Mouse (Mus musculus) neural tube, embryonic 15.5 days (tissue): ENCODE measurements at regions not wholly inside any gene's neighbourhood (a gene's known extent, or its start where the extent isn't known, plus 50 kb on each side); places are given as distances from the start of the nearest gene placed in this dataset.

Source experiments
- ATAC-seq: fragments of 200-750 bp; cut with Nextera tagmentation; 2 replicates; pipeline ENCODE4 v1.8.0; 2017; ENCODE audit warnings: mild to moderate bottlenecking, moderate TSS enrichment, moderate library complexity; ENCODE audit not compliant: low FRiP score
- H3K27ac ChIP-seq: fragments of 300-500 bp; sonication (generic); replicated peaks from 2 replicates; pipeline ENCODE4 v1.5.1; 2015; ENCODE audit warnings: mild to moderate bottlenecking, inconsistent platforms
- H3K27me3 ChIP-seq: fragments of 300-500 bp; sonication (generic); replicated peaks from 2 replicates; pipeline ENCODE4 v1.6.1; 2015; ENCODE audit warnings: inconsistent platforms
- H3K36me3 ChIP-seq: fragments of 300-500 bp; sonication (generic); 2 replicates; pipeline ENCODE4 v1.6.1; 2015; ENCODE audit warnings: inconsistent platforms
- H3K4me1 ChIP-seq: fragments of 300-500 bp; sonication (generic); 2 replicates; pipeline ENCODE4 v1.6.1; 2015; ENCODE audit warnings: inconsistent platforms
- H3K4me2 ChIP-seq: fragments of 300-500 bp; sonication (generic); 2 replicates; pipeline ENCODE4 v1.6.1; 2015; ENCODE audit warnings: inconsistent platforms, mild to moderate bottlenecking, moderate library complexity
- H3K4me3 ChIP-seq: fragments of 300-500 bp; sonication (generic); replicated peaks from 2 replicates; pipeline ENCODE4 v1.5.1; 2015; ENCODE audit warnings: mild to moderate bottlenecking, inconsistent platforms
- H3K9ac ChIP-seq: fragments of 300-500 bp; sonication (generic); replicated peaks from 2 replicates; pipeline ENCODE4 v1.6.1; 2015; ENCODE audit warnings: mild to moderate bottlenecking, inconsistent platforms
- H3K9me3 ChIP-seq: fragments of 300-500 bp; sonication (generic); replicated peaks from 2 replicates; pipeline ENCODE4 v1.6.1; 2016; ENCODE audit warnings: inconsistent platforms
- WGBS: fragments of 180-500 bp; shearing (Covaris S2); methylation state at CpG from one replicate; pipeline ENCODE4 v1.1.7; 2015; ENCODE audit warnings: mixed read lengths; 5-methylcytosine and 5-hydroxymethylcytosine counted together

DNA sequence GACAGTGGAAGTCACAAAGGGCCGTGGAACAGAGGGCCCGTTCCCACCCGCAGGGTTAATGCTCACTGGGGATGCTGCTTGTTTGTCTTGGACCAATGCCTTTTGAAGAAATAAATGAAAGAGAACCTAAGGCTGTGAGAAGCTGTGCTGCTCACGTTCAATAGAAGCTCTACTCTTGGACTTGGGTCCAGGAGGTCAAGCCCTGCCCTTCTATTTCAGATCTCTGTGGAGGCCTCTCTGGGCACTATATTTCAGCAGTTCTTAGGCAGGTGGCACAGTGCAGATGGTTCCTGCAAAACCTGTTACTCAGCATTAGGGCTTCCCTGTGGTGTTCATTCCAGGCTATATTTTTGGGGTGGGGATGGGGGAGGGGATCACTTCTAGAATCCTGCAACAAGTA is 1192.0 kb upstream of the A1bg start:
- Histone ChIP-seq H3K27me3 (no peaks in the 10 kb centered on the region), H3K36me3 (no peaks in the 10 kb centered on the region), H3K4me1 (peaks cover 10% of the 10 kb centered on the region), H3K4me3 (no peak overlapping the region), H3K27ac (no peak overlapping the region), H3K9me3 (no peaks in the 10 kb centered on the region), H3K4me2 (no peak overlapping the region), H3K9ac (no peak overlapping the region)
- ATAC-seq, result no peak
- 50% methylated on average over 4 of the region's 4 CpGs for WGBS

DNA sequence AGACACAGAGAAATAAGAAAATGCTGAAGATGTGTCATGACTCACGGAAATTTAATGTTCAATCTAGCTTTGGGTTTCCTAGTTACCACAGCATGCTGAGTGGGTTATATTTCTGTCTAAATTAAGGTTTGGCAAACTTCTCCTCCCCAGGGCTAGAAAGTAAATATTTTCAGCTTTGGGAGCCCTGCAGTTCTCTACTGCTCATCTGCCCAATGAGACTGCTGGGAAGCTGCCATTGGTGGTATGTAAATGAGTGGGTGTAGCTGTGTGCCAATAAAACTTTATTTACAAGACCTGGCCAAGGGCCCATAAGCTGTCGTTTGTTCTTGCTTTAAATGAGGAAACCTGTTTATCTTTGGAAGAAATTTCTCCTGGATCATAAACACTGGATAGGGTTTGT is 1189.3 kb upstream of the A1bg start:
- H3K27ac ChIP-seq, result no peak overlapping the region
- no peak overlapping the region for H3K4me3 ChIP-seq
- H3K27me3 ChIP-seq, result no peaks in the 10 kb centered on the region
- peaks cover 7% of the 10 kb centered on the region; the same call in 1 of the 2 replicates for H3K4me1 ChIP-seq
- no peaks in the 10 kb centered on the region for H3K9me3 ChIP-seq
- 56% methylated on average over 2 of the region's 2 CpGs for WGBS
- ATAC-seq, result no peak
- H3K9ac ChIP-seq, result no peak overlapping the region
- H3K36me3 ChIP-seq, result no peaks in the 10 kb centered on the region
- H3K4me2 ChIP-seq, result no peak overlapping the region

DNA sequence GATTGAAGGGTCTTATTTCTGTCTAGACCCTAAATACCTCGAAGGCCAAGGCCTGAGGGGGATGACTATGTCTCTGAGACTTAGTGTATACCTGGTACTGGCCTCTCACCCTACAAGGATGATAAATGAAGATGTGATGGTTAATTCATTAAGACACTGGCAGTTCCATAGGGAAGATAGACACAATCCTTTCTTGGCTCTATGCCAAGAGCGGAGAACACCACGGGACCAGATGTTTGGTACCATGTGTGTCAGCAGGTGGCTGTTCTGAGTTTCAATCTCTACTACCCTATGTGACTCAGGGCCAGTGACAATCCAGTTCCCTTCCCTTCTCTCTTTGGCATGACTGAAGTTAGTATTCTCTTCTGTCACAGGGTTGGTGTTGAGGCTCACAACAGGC is 1185.2 kb upstream of the A1bg start:
- 63% methylated on average over 3 of the region's 3 CpGs for WGBS
- ATAC-seq, result no peak

DNA sequence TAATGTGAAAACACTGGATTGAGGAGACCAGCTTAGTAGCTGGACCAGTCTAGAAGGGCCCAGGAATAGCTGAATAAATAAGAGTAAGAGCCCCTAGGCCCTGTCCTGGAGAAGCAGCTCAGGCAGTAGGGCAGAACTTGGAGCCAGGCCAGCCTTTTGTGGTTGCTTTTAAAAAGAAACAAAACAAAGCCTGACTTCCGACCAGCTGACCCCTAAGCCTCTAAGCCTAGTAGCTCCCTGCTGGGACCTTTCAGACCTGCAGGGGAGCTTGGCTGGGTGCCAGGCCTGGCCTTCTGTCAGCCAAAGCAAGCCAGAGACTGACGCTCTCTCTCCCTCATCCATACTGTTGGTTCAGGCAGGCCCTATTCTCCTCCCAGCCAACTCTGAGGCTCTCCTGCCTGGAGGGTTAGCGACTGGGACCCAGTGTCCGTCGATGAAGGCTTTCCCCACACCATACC is 1183.7 kb upstream of the A1bg start:
- 16% methylated on average over 5 of the region's 5 CpGs for WGBS
- Histone ChIP-seq H3K4me1 (peaks cover 12% of the 10 kb centered on the region; the same call in 1 of the 2 replicates), H3K4me3 (no peak overlapping the region), H3K9ac (no peak overlapping the region), H3K36me3 (no peaks in the 10 kb centered on the region), H3K9me3 (no peaks in the 10 kb centered on the region), H3K4me2 (no peak overlapping the region), H3K27ac (no peak overlapping the region; the same call in 1 of the 2 replicates), H3K27me3 (no peaks in the 10 kb centered on the region)
- ATAC-seq, result peak; percentile 67; the same call in 1 of the 2 replicates

More for the DNA sequence above, 1185.2 kb upstream of the A1bg start:
- Histone ChIP-seq H3K4me2 (no peak overlapping the region), H3K27me3 (no peaks in the 10 kb centered on the region), H3K36me3 (no peaks in the 10 kb centered on the region), H3K9ac (no peak overlapping the region), H3K27ac (no peak overlapping the region), H3K4me1 (peaks cover 18% of the 10 kb centered on the region), H3K9me3 (no peaks in the 10 kb centered on the region), H3K4me3 (no peak overlapping the region)

DNA sequence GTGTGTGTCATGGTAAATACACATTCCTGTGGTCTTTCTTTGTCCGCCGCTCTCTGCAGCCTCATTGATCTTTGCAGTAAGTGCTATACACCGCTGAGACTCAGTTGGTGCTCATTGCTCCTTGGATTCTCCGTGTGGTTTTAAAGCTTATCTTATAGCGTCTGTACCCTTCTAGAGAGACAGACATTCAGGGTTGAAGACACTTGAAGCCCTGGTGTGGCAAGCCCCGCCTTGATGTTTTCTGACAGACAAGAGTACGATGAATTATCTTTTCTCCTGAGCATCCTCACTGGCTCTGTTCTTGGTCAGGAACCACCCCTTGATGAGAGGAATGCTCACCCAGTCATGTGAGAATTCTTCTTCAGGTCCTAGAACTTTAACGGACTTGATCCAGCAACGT is 1182.7 kb upstream of the A1bg start:
- Histone ChIP-seq H3K4me2 (no peak overlapping the region), H3K36me3 (no peaks in the 10 kb centered on the region), H3K4me1 (peaks cover 12% of the 10 kb centered on the region; the same call in 1 of the 2 replicates), H3K27me3 (no peaks in the 10 kb centered on the region), H3K9me3 (no peaks in the 10 kb centered on the region), H3K27ac (no peak overlapping the region), H3K9ac (no peak overlapping the region), H3K4me3 (no peak overlapping the region)
- 57% methylated on average over 9 of the region's 9 CpGs for WGBS
- no peak for ATAC-seq

DNA sequence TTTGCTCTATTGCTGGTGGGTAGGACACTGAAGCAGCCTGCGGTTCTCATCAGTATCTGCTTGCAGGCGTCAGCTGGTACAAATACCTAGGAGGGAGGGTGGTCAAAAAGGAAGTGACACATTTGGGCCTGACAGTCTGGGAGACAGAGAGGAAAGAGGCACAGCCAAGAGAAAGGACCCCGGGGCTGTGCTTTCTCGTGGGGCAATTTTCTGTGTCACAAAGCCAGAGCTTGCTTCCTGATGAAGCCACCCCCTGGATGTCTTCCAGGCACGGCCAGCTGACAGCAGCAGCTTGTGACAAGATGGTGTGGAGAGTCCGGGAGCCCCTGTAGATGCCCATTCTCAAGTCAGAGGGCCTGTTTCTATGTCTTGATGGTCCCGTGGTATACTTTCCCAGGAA is 1181.8 kb upstream of the A1bg start:
- Histone ChIP-seq H3K9me3 (no peaks in the 10 kb centered on the region), H3K4me3 (no peak overlapping the region), H3K4me2 (no peak overlapping the region), H3K27ac (no peak overlapping the region), H3K4me1 (peaks cover 12% of the 10 kb centered on the region; the same call in 1 of the 2 replicates), H3K27me3 (no peaks in the 10 kb centered on the region), H3K36me3 (no peaks in the 10 kb centered on the region), H3K9ac (no peak overlapping the region)
- 43% methylated on average over 7 of the region's 7 CpGs for WGBS
- ATAC-seq, result 0 out of 2 replicates have a peak, but pooled peaks have one; percentile 12

DNA sequence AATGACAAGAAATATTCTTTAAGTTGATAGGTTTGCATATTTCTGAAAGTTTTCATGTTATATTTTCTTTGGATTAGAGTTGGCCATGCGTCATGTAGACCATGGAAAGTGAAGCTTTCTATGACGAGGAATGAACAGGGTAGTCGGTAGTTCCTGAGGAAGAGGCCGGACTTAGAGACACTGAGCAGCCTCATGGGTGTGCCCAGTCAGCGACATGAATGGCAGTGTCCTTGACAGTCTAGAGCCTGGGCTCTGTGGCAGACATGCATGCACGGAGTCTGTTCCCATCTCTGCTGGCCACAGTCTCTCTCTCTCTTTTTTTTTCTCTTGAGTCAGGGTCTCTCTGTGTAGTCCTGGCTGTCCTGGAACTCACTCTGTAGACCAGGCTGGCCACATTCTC is 1176.9 kb upstream of the A1bg start:
- WGBS, result 89% methylated on average over 6 of the region's 6 CpGs
- Histone ChIP-seq H3K36me3 (no peaks in the 10 kb centered on the region), H3K9me3 (no peaks in the 10 kb centered on the region), H3K9ac (no peak overlapping the region), H3K4me2 (no peak overlapping the region), H3K27me3 (no peaks in the 10 kb centered on the region), H3K27ac (no peak overlapping the region), H3K4me3 (no peak overlapping the region), H3K4me1 (peaks cover 2% of the 10 kb centered on the region; the same call in 1 of the 2 replicates)
- no peak for ATAC-seq

DNA sequence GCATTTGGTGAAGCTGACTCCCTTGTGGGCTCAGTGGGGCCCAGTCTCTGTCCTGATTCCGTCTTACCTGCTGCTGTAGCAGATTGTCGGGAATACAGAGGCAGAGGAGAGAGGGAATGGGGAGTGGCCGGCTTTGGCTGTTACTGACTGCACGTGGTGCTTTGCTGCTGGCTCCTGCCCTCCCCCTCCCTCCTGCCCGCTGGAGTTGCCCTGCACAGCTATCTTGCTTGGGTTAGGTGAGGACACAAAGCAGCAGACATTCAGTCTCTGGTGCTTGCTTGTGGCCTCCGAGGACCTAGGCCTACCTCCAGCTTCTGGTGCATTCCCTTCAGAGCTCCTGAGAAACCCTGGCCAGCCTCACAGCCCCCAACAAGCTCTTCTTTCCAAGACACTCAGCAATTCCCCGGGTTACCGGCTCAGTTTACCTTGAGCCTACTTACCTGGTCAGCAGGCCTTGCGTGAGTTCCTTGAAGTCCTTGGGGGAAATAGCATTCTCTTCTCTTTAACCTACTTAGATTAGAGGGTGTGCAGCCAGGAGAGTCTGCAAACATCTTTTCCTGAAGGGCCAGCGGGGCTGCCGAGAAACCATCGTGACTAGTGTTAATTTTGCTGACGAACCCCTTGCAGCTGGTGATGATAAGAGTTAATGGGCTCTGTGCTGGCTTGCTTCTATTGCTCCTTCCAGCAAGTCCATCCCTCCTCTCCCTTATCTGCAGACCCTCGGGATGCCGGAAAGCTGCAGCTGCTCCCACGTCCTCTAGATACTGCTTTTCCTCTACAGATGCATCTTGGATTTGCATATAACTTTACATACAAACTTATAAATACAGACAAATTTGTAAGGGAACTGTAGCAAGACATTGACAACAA is 1176.2 kb upstream of the A1bg start:
- no peak for ATAC-seq
- Histone ChIP-seq H3K4me2 (no peak overlapping the region), H3K9ac (no peak overlapping the region), H3K4me3 (no peak overlapping the region), H3K36me3 (no peaks in the 10 kb centered on the region), H3K4me1 (no peaks in the 10 kb centered on the region), H3K27ac (no peak overlapping the region), H3K9me3 (no peaks in the 10 kb centered on the region), H3K27me3 (no peaks in the 10 kb centered on the region)
- 53% methylated on average over 16 of the region's 16 CpGs for WGBS

DNA sequence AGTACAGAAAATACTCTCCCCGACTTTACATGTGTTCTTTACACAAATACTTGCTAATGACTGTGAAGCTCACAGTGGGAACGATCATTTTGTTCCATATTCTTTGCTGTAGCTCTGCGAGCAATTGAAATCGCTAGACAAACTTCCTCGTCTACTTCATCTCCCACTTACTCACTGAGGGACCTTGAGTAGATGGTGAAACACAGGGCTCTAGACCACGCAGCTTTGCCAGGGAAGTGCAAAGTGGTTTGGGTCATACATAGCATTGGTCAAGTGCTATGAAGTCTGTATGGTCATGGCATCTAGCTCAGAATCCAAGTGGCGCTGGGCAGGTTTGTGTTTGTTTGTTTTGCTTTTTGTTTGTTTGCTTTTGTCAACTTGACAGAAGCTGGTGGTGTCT is 1174.0 kb upstream of the A1bg start:
- WGBS, result 84% methylated on average over 7 of the region's 7 CpGs
- H3K27ac ChIP-seq, result no peak overlapping the region

DNA sequence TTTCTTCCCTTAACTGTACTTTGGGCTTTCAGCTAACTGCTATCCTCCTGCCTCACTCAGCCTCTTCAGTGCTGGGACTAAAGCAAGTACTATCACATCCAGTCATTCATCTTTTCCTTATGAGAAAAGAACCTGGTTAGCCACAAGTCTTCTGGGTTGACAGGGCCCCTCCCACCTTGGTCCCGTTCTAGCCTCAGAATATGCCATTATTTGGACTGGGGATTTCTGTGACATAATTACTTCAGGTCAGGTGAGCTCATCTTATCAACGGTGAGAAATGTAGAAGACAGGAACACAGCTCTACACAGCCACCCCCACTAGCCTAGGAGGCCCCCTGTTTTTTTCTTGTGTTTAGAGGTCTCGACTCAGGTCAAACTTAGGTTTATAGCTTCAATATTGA is 1172.4 kb upstream of the A1bg start:
- Histone ChIP-seq H3K27me3 (no peaks in the 10 kb centered on the region), H3K9ac (no peak overlapping the region), H3K4me3 (no peak overlapping the region), H3K36me3 (no peaks in the 10 kb centered on the region), H3K4me2 (no peak overlapping the region), H3K27ac (no peak overlapping the region), H3K4me1 (peaks cover 15% of the 10 kb centered on the region), H3K9me3 (no peaks in the 10 kb centered on the region)
- 88% methylated on average over 3 of the region's 3 CpGs for WGBS
- ATAC-seq, result no peak

More for the DNA sequence above, 1174.0 kb upstream of the A1bg start:
- Histone ChIP-seq H3K4me1 (peaks cover 14% of the 10 kb centered on the region), H3K36me3 (no peaks in the 10 kb centered on the region), H3K9me3 (no peaks in the 10 kb centered on the region), H3K9ac (no peak overlapping the region), H3K4me3 (no peak overlapping the region), H3K27me3 (no peaks in the 10 kb centered on the region), H3K4me2 (no peak overlapping the region)
- no peak for ATAC-seq

DNA sequence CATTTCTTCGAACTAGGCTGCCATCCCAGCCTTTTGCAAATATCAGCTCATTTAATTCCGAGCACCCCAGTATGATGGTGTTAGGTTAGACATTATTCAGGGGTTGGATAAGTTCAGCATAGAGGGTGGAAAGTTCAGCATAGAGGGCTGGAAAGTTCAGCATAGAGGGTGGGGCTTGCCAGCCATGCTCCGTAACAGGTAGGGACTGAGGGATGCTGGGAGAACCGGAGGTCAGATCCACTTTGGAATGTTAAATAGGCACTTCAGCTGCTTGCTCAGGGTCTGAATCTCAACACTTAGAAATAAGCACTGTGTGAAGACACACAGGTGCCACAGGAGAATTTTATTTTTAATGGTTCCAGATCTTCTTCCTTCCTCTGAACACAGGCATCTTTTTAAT is 1170.9 kb upstream of the A1bg start:
- H3K9me3 ChIP-seq, result no peaks in the 10 kb centered on the region
- H3K36me3 ChIP-seq, result no peaks in the 10 kb centered on the region
- no peak overlapping the region for H3K4me2 ChIP-seq
- no peak overlapping the region for H3K9ac ChIP-seq
- no peak overlapping the region for H3K27ac ChIP-seq
- H3K27me3 ChIP-seq, result no peaks in the 10 kb centered on the region
- ATAC-seq, result no peak
- no peak overlapping the region for H3K4me3 ChIP-seq
- H3K4me1 ChIP-seq, result peaks cover 15% of the 10 kb centered on the region
- 77% methylated on average over 4 of the region's 4 CpGs for WGBS

DNA sequence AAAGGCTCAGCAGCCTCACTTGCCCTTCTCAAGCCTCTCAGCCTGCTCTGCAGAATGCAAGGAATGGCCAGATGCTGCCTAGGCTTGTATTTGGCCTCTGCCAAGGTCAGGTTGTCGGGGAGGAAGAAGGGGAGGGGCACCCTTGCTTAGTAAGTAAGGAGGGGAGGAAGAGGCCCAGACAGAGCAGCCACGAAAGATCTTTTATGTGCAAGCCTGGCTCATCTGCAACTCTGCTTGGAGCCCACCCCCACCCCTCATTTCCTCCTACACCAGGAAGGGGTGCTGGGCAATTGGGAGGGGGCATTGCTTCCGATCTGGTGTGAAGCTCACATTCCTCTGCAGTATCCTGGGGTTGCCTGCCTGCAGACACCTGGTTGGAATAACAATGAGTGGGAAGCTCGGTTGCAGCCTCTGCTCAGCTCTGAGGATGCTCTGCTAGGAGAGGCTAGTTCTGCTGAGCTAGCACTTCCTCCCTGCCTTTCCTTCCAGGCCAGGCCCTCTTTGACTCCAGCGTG is 1169.9 kb upstream of the A1bg start:
- H3K4me1 ChIP-seq, result peaks cover 15% of the 10 kb centered on the region
- H3K4me3 ChIP-seq, result no peak overlapping the region
- no peaks in the 10 kb centered on the region for H3K27me3 ChIP-seq
- no peak overlapping the region for H3K4me2 ChIP-seq
- 0 out of 2 replicates have a peak overlapping the region, but pooled peaks have one; percentile 20 for H3K9ac ChIP-seq
- peak overlapping the region; percentile 60 for H3K27ac ChIP-seq
- no peaks in the 10 kb centered on the region for H3K36me3 ChIP-seq
- H3K9me3 ChIP-seq, result no peaks in the 10 kb centered on the region
- WGBS, result 9% methylated on average over 5 of the region's 5 CpGs
- ATAC-seq, result peak; percentile 90
